Mouse (Mus musculus) urinary bladder, postnatal 4 days (tissue): ENCODE data around the gene Sgk2.

Experiments used
- DNase-seq, 2 experiments: peaks; one replicate each; pipeline ENCODE4 v3.0.0; 2021 to 2022; ENCODE audit warnings: low spot score in 2 of 2

Sgk2 gene

DNA sequence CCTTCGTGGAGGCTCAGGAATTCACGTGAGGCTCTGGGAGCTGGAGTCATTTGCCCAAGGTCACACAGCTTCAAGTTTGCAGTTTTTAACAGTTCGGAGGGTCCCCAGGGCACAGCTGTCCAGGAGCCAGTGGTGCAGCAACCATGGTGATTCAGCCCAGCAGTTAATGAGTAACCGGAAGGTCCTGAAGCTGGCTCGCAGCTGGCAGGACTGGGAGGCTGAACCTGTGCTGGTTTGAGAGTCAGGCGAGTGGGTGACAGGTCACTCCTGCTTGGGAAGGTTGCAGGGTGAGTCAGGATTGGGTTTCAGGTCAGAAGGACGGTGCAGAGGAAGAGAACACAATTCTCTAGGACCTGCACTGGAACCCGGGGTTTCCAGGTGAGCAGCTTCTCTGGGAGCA is at the start of gene Sgk2:
Gene Sgk2, plus strand, starts transcription at position 113 of the 400 bp plus-strand sequence.
- no peak for DNase-seq

DNA sequence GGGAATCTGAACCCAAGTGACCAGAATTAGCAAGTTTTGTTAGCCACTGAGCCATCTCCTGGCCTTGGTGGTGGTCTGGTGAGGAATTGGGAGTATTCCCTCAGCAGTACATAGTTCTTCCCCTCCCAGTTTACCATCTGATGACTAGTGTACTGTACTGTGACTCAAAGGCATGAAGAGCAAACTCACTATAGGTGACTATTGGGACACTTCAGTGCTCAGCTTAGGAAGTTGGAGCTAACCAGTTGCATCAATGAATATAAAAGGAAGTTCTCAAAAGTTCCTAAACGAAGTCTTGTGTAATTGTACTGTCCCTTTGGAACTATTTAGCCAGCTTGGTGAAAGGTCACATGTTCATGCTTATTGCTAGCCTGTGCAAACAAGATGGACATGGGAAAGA is 47.6 kb upstream of the Sgk2 start:
- no peak for DNase-seq

DNA sequence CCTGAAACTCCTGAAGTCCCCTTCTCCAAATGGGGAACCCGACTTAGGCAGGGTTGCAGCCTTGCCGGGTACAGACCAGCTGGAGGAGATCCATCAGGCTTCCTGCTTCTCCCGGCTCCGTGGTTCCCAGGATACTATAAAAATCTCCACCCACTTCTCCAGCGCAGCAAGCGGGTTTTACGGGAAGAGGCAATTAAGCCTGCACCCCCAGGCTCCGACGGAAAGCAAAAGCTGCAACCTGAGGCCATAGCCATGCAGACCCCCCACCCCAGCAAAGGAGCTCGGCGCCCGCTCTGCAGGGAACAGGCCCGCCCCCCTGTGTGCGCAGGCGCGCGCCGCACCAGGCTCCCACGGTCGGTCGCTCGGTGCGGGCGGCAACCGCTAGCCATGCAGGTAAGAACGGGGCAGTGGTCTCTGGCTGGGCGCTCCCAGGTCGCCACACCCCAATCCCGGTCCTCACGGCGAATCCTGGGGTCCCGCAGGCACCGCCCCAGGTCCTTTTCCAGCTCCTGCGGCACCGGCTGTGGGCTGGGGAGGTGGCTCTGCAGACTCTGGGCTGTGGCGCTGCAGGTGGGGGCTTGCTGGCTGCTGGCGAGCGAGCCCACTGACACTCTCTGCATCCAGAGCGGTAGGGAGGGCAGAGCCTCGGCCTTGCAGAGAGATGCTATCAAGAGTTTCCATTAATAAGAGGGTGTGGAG is 43.8 kb upstream of the Sgk2 start, which contains the start of gene L3mbtl1:
Gene L3mbtl1, plus strand, starts transcription at position 325 of the 699 bp plus-strand sequence.
- DNase-seq, result no peak

GRCm38 (mm10) chr2:162943931-162944330 is 43.2 kb upstream of the Sgk2 start:
- no peak for DNase-seq

- no peak for DNase-seq
Observed at GRCm38 (mm10) chr2:162946964-162947363, 40.2 kb upstream of the Sgk2 start.

DNA sequence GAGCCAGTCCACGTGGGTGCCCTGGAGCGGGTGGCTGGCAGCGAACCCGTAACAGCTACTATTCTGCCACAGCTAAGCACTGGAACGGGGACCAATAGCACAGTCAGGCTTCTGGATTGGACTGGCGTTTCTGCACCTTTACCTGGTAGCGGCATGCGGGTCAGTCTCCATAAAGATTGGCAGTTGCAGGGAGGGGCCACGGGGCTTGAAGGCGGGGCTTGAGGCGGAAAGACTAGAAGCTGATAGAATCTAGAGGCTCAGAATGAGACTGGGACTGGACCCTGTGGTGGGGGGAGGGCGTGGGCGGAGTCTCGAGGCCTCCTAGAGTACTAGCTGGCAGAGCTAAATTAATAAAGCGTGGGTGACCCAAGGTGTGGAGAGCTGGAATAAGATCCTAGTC is 39.4 kb upstream of the Sgk2 start:
- no peak for DNase-seq

- DNase-seq, result no peak
Observed at GRCm38 (mm10) chr2:162948221-162948620, 38.9 kb upstream of the Sgk2 start.

DNA sequence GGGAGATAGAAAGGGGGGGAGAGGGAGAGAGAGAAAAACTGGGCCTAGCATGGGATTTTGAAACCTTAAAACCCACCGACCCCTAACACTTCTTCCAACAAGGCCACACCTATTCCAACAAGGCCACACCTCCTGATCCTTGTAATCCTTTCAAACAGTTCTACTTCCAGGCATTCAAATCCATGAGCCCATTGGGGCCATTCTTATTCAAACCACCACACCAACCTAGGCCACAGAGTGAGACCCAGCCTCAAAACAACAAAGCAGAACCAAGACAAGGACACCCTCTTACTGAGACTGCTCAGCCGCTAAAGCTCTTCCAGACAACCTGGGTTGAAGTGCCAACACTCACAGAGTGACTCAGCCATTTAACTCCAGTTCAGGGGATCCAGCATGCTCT is 36.4 kb upstream of the Sgk2 start:
- DNase-seq, result no peak

- no peak for DNase-seq
Observed at GRCm38 (mm10) chr2:162956843-162957242, 30.3 kb upstream of the Sgk2 start.

GRCm38 (mm10) chr2:162961321-162961720 is 25.8 kb upstream of the Sgk2 start:
- no peak for DNase-seq

- no peak for DNase-seq
Observed at GRCm38 (mm10) chr2:162966734-162967133, 20.4 kb upstream of the Sgk2 start.

DNA sequence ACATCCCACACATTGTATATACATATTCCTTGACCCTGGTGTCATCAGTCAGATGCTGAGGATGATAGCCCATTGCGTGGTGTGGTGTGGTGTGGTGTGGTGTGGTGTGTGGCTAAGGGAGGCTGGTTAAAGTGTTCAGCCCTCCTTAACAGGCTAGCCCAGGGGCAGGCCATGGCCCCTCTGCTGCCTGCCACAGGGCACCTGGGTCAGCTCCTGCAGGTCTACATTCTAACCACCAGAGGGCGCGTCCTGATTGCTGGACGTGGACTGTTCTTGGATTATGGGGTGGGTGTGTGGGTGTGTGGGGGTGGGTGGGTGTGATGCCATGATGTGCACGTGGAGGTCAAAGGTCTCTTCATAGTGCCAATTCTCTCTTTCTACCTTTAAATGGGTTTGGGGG is 18.8 kb upstream of the Sgk2 start:
- DNase-seq, result no peak

DNA sequence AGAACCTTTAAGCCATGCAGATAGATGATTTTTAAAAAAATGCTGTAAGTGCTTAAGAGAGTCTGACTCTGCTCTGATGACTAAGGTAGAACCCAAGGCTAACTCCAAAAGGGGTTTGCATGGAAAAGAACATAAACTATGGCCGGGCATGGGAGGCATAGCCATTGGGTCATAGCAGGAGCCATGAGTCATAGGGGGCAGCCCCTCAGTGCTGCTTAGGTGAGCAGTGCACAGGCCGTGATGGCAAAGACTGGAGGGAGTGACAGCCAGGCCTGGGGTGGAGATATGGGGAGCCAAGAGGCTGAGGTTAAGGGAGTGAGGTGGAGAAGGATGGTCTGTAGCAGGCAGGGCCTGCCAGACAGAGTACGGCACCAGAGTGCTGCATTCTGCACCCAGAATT is 18.0 kb upstream of the Sgk2 start:
- no peak for DNase-seq

- no peak for DNase-seq
Observed at GRCm38 (mm10) chr2:162970896-162971295, 16.2 kb upstream of the Sgk2 start.

DNA sequence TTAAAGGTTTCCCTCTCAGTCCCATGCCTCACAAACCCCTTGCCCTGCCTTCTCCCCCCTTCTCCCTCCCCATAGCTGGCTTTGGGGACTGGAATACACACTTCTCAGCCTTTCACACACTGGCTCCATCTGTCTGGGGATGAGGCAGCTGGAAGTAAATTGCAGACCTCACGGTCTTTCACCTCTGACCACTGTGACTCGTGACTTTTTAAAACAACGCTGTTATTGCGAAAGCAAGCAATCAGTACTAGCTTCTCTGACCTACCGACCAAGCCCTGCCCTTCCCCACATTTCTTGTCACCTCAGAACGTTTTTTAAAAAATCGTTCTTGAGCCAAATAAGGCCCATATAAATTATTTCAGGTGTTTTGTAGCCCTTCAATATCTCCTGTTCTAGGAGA is 14.4 kb upstream of the Sgk2 start:
- DNase-seq, result no peak

DNA sequence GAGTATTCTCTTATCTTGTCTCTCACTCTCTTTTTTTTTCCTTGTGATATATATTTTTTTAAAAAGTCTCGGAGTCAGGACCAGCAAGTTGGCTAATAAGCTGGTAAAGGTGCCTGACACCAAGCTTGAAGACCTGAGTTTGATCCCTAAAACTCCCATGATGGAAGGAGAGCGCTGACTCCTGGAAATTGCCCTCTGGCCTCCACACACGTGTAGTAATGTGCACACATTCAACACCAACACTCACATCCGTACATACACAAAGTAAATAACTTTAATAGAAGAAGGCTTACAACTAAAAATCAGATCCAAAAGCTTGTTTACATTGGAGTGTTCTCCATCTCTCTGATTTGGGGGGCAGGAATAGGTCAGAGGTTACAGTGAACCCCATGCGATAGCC is 13.9 kb upstream of the Sgk2 start:
- no peak for DNase-seq

GRCm38 (mm10) chr2:162973637-162974036 is 13.5 kb upstream of the Sgk2 start:
- no peak for DNase-seq

- DNase-seq, result no peak
Observed at GRCm38 (mm10) chr2:162975157-162975775, 11.9 kb upstream of the Sgk2 start.

- DNase-seq, result no peak
Observed at GRCm38 (mm10) chr2:162976001-162976400, 11.1 kb upstream of the Sgk2 start.

DNA sequence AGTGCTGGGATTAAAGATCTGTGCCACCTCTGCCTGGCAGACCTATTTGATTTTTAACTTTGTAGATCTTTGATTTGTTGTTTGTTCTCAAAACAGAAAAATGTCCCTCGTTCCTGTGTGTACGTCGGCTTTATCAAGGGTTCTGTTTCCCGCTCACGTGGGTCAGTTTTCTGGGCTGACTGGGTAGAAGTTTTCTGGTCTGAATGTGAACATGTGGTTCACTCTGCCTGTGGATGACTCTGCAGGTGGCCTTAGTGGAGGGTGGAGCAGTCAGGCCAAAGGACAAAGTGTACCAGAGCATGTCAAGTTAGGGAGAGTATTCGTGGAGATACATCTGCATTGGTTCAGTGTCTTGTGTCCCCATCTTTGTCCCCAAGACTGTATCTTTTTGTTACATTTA is 2.7 kb upstream of the Sgk2 start:
- DNase-seq, result no peak

DNA sequence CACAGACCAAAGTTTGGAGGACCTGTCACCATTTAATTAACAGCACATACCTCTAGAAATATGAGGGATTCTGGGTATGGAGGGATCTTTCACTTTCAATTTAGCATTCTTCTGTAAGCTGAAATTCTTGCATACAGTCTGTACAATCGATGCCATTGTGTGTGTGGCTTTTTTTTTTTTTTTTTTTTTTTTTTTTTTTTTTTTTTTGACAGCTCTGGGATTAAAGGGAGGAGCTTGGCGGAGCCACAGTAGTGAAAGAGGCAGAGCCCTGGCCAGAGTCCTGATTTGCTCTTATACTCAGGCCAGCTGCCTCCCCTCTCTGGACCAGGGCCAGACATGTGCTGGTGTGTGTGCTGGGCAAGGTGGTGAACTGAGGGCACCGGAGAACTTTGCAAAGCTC is 1.2 kb upstream of the Sgk2 start:
- no peak for DNase-seq

GRCm38 (mm10) chr2:162986764-162987163 is 366 bp upstream of the Sgk2 start:
- no peak for DNase-seq

GRCm38 (mm10) chr2:162988235-162988634 is 1.1 kb downstream of the Sgk2 start:
- DNase-seq, result no peak
